Mouse (Mus musculus) c-Kit-positive CD71-negative TER-119-negative erythroid progenitor cells, embryonic 14.5 days (primary cell): ENCODE results near the gene Strip2.

Experiments
- DNase-seq: peaks from one replicate; pipeline ENCODE4 v3.0.0-alpha.2; 2013; ENCODE audit warnings: low read depth

The Strip2 gene

GRCm38 (mm10) chr6:29930087-29930486 is 13.3 kb downstream of the Strip2 start:
- DNase-seq = no peak

DNA sequence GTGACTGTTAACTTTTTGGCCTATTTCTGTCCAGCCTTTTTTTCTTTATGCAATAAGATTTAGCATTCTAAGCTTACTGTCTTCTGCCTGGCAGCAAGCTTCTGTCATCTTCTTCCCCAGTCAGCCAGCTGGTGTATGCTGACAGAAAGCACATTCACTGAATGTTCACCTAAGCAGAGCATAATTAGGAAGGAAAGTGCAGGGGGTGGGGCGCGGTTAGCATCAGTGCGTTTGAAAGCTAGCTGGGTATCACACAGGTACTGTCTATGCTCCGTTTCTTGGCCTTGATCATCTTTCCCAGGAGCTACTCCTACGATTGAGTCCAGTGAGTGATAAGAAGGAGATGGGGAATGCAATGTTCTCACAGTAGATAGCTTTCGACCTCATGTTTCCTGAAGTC is 13.9 kb downstream of the Strip2 start:
- no peak for DNase-seq

GRCm38 (mm10) chr6:29931181-29931580 is 14.4 kb downstream of the Strip2 start:
- DNase-seq = no peak

GRCm38 (mm10) chr6:29935741-29936140 is 18.9 kb downstream of the Strip2 start:
- no peak for DNase-seq

- no peak for DNase-seq
Measured at GRCm38 (mm10) chr6:29940428-29940827, 23.6 kb downstream of the Strip2 start.

DNA sequence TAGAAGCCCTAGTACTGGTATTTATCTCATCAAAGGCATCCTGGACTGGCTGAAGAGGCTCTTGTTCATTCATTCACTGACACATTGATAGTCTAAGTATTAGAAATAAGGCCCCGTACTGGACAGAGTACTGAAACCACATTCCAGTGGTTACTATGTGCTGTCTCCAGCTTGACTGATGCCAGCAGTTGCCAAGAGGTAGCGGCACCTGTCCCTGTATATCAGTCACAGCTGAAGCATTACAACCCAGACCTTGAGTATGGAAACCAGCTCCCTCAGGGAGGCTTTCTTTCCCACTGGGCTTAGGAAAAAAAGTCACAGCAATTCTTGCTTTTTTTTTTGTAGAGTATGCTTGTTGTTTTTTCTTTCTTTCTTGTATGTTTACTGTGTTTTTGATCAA is 24.2 kb downstream of the Strip2 start:
- DNase-seq = no peak

GRCm38 (mm10) chr6:29944465-29944864 is 27.7 kb downstream of the Strip2 start:
- DNase-seq = no peak

GRCm38 (mm10) chr6:29946568-29946967 is 29.8 kb downstream of the Strip2 start:
- DNase-seq = no peak

DNA sequence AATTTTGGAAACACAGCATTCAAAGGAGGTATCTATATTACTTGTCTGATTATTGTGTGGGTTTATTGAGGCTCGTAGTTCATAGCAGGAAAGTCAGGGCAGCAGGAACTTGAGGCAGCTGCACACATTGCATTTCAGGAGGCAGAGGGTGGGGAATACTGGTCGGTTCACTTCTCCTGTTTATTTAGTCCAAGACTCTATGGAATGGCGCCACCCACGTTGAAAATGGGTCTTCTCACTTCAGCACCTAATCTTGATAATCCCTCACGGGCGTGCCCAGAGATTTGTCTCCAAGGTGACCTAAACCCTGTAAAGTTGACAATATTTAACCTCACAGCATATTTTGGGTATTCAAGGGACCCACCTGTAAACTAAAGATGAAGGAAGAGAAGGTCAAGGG is 31.0 kb downstream of the Strip2 start:
- no peak for DNase-seq

DNA sequence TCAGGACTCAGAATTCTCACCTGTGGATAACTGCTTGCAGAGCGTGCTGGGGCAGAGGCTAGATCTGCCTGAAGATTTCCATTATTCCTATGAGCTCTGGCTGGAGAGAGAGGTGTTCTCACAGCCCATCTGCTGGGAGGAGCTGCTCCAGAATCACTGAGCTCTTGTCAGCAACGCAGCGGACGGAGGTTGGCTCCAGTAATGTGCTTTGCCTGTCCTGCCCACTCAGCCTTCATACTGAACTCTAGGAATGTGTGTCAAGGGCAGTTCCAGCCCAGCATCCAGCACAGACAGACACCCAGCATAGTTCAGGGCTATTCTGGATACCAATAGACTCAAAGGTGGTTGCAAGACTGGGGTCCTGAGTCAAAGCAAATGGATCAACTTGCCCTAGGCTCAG is 39.9 kb downstream of the Strip2 start:
- no peak for DNase-seq

- DNase-seq = no peak
Measured at GRCm38 (mm10) chr6:29958669-29959068, 41.9 kb downstream of the Strip2 start.

- no peak for DNase-seq
Measured at GRCm38 (mm10) chr6:29961081-29961480, 44.3 kb downstream of the Strip2 start.

DNA sequence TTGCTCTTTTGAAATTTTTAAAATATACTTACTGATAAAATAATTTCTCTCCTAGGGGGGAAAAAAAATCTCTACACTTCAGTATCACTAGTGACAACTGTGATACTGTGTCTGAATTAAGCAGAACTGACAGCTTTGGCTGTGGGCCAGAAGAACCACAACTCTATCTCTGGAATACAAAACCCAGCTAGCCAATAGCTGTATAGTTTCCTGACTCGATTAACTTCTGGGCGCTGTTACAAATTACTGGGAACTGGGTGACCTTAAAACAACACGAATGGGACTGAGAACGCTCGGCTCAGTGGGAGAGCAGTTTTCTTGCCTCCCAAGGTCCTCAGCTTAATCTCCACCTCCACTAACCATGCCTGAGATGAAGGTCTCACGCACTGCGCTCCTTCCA is 51.1 kb downstream of the Strip2 start:
- no peak for DNase-seq

DNA sequence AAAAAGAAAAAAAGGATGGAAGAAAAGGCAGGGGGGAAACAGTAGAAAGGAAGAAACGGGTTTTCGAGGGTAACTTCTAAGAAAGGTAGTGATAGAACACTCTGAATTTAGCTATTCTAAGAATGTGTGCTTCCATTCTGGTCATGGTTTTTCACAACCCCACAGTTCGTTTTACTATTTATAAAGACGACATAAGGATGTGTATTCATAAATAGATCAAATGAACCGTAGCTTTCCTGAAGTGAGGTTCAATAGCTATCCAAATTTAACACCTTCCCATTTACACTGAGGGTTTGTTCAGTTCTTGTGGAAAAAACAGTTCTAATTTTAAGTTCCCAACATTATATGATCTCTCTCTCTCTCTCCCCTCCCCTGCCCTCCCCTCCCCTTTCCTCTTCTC is 56.5 kb downstream of the Strip2 start:
- no peak for DNase-seq

- DNase-seq = no peak
Measured at GRCm38 (mm10) chr6:29974836-29975235, 58.0 kb downstream of the Strip2 start.

DNA sequence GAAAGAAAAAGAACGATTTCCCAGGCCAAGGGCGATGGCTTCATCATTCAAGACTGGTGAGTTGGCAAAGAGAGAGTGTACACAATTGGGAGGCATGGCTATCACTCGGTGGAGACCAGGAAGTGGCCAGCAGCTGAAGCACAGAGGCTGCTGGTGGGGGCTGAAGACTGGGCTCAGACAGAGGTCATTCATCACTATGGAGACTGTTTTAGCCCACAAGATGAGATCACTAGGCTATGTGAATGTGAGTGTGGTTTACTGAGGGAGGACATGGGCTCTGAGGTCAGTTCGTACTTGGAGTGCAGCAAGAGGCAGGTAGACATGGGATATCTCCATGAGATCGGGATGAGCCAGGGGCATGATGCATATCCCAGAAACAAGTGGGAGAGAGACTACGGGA is 63.6 kb downstream of the Strip2 start:
- DNase-seq = no peak

- DNase-seq = no peak
Measured at GRCm38 (mm10) chr6:29981797-29982196, 65.0 kb downstream of the Strip2 start.

DNA sequence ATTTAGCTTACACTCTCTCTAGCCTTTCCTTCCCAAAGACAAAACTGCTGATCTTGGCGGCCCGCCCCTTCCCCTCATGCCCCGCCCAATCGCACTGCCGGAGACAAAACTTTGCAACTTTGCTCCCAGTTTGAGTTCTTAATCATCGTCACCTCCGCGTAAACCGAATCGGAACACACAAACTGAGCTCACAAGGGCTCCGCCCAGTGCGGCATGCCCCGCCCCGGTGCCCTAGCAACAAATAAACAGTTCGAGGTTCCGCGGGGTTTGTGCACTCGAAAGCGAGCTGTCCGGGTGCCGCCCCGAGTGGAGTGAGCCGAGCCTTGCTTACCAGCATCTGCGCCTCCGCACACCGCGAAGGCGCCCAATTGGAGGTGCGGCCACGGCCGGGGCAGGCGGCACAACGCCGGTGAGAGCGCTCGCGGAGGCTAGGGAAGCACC is 68.3 kb downstream of the Strip2 start:
- DNase-seq = peak; percentile 95

DNA sequence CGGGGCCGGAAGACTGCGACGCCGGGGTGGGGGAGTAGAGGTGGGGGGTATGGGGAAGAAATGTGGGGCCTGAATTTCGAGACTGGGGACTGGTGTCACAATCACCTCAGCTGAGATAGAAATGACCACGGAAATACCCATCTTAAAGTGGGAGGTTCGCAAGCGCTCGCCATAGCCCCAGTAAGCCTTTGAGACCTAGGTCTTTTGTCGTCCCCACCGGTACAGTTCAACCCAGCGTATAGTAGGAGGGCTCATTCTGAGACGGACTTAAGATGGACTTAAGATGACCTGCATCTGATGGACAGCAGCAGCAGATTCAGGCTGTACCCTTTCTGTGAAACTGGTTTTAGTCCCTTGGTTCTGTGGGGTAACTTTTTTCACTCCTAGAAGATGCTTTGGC is 68.7 kb downstream of the Strip2 start:
- no peak for DNase-seq

- DNase-seq = no peak
Measured at GRCm38 (mm10) chr6:29985986-29986385, 69.2 kb downstream of the Strip2 start.

- DNase-seq = no peak
Measured at GRCm38 (mm10) chr6:29987246-29987645, 70.4 kb downstream of the Strip2 start.

- no peak for DNase-seq
Measured at GRCm38 (mm10) chr6:29998140-29998539, 81.3 kb downstream of the Strip2 start.

DNA sequence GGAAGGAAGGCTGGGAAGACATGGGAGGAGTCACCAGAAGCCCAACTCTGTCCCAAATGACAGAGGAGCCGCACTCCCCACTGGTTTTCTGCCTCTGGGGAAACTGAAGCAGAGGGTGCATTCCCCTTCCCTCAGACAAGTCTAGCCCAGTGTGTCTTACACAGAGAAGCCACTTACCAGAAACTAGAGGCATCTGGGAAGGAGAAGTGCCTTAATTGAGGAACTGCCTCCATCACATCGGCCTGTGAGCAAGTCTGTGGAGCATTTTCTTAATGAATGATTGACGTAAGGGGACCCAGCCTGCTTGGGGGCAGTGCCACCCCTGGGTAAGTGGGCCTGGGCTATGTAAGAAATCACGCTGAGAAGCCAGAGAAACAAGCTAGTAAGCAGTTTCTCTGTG is 82.0 kb downstream of the Strip2 start:
- no peak for DNase-seq

DNA sequence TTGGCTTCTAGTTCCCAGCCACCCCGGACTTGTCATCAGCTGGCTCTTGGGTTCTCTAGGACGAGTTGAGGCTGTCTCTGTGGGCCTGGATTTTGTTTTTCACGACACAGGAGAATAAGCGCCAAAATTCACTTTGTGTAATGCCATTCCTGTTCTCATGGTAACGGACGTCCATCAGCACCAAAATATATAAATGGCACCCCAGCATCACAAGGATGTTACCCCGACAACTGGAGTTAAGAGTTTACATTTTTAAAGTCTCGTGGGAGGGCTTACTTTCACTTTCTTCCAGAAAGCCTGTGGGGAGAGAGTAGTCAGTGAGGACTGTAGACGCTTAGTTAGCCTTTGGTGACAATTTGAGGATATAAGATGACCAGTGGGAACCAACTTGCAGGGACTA is 85.8 kb downstream of the Strip2 start:
- no peak for DNase-seq

- no peak for DNase-seq
Measured at GRCm38 (mm10) chr6:30005851-30006250, 89.0 kb downstream of the Strip2 start.
